Comparison of ENCODE assay signal across 10 mouse cellular contexts in genomic region chr5:119246824-119247223, GRCm38 (mm10).
A peak's percentile ranks its signal among the peaks of the same experiment; 100 is the strongest.
DNase-seq lines count a peak whose midpoint lies in the region; ATAC-seq and TF ChIP-seq lines count a peak whose summit lies in the region.
"Had no signal": no experiment of that assay in that cellular context is flagged by ENCODE, and none has a peak within 500 bp of the region (broad histone marks: within the 10 kb centered on the region; RNA-seq: fewer than 3 reads in every experiment).

No protein-coding gene starts in this region.

- intact Hi-C loops in heart, postnatal 14 days (cut with DNase I) = no loop called here
- intact Hi-C loops in left cerebral cortex, adult 2 months (cut with DNase I) = loop anchor here (5.0 kb wide), 1 partner anchor 80 kb away; no protein-coding TSS in a partner anchor

- H3K27ac ChIP-seq in left cerebral cortex, adult 2 months = peak overlapping the region; percentile 60

- H3K4me3 ChIP-seq in left cerebral cortex, adult 2 months = peak overlapping the region; percentile 20
- H3K4me3 ChIP-seq: erythroblast, embryonic 14.5 days had no signal

- DNase-seq in ovary, postnatal 14 days (ENCODE audit: low spot score) = peak; percentile 21
- no peak for DNase-seq in ovary, postnatal 10 days (ENCODE audit: low spot score)
- peak; percentile 44 to 56 for DNase-seq in heart, postnatal 14 days
- DNase-seq in left cerebral cortex, adult 2 months (ENCODE audit: extremely low spot score in 1 of 2, low spot score in 2 of 2) = peak; percentile 40 to 59
- peak; percentile 44 for DNase-seq in right cerebral cortex, postnatal 4 days
- DNase-seq in cerebellum, postnatal 4 days (ENCODE audit: low spot score in 2 of 2) = no peak
- DNase-seq in adipocyte (ENCODE audit: low spot score) = no peak

- ATAC-seq in megakaryocyte-erythroid progenitor cell, adult 5-6 weeks (replicated peaks; ENCODE audit: low FRiP score, low TSS enrichment, poor library complexity, severe bottlenecking) = no peak
- ATAC-seq: Patski had no signal

- TF ChIP-seq CTCF in left cerebral cortex, adult 2 months (IDR thresholded peaks at IDR 0.05) = no peak

Comparison
In these comparisons a context has a peak if more than half of its experiments do, and no peak if none do; other contexts are left out.
1. DNase-seq: peak in ovary, postnatal 14 days (single experiment), heart, postnatal 14 days (2 of 2), left cerebral cortex, adult 2 months (2 of 2) and right cerebral cortex, postnatal 4 days (single experiment); none in ovary, postnatal 10 days (single experiment), cerebellum, postnatal 4 days (0 of 2) and adipocyte (single experiment).